Mouse (Mus musculus): ENCODE data around the gene Lrp8. TPM values are rescaled to one million over a fixed set of nuclear protein-coding genes. Genes with fewer than 3 reads are reported as not detected.

Lrp8 gene
- polyA plus RNA-seq, 1 experiment from 2014 or later, result 27.6 TPM

GRCm38 (mm10) chr4:107802450-107803331 lies 630 bp downstream of the Lrp8 start:
- peaks cover 22% of the 10 kb centered on the region for H3K4me1 ChIP-seq (ENCODE audit: control insufficient read depth, insufficient read depth, low read length)
- H3K4me3 ChIP-seq (ENCODE audit: low read depth, low read length), result peak overlapping the region; percentile 81
- H3K9ac ChIP-seq (ENCODE audit: low read length), result peak overlapping the region; percentile 93
- no peaks in the 10 kb centered on the region for H3K27me3 ChIP-seq (ENCODE audit: control insufficient read depth, insufficient read depth, low read length)
- peak overlapping the region; percentile 93 for H3K27ac ChIP-seq (ENCODE audit: low read depth, low read length)
- WGBS, result under 1% methylated on average over 63 of the region's 65 CpGs
- DNase-seq (ENCODE audit: low spot score), result peak; percentile 59
- ATAC-seq (ENCODE audit: insufficient read depth, low FRiP score, low TSS enrichment), result peak; percentile 22
- no peaks in the 10 kb centered on the region for H3K36me3 ChIP-seq (ENCODE audit: control insufficient read depth, insufficient read depth, low read length)
- H3K9me3 ChIP-seq (ENCODE audit: control insufficient read depth, low read length), result no peaks in the 10 kb centered on the region
- peak overlapping the region; percentile 94 for H3K4me2 ChIP-seq (ENCODE audit: low read depth)

DNA sequence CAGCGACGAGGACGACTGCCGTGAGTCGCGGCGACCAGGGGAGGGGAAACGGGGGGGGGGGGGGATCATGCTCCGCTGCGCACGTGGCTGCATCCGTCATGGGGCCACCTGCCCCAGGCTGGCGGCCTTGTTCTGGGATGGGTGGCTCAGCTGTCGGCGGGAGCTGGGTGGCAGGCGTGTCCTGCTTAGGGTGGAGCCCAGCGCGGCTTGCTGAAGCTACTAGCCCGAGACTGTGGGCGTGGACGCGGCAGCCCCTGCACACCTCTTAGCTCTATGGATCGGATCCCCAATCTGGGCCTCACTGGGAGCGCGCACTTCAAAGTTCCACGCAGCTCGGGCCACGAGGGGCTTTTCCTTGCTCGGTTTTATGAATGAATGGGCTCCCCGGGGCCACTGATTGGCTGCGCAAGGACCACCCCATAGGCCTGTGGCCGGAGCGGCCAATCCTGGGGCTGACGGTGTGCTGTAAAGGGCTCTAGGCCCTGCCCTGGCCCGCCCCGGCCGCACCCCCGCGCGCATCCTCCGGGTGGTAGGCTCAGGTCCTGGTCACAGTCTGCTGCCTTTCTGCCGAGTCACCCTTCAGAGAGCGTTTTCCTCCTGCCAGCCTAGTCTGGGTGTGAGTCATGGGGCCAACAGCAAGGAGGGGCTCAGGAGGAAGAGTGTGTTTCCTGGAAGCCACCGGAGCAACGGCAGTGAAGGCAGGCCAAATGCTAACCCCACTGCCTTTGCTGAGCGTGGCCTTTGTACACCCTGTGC lies 1.5 kb downstream of the Lrp8 start:
- Histone ChIP-seq H3K9me3 (ENCODE audit: control insufficient read depth, low read length) (no peaks in the 10 kb centered on the region), H3K9ac (ENCODE audit: low read length) (peak overlapping the region; percentile 93), H3K27ac (ENCODE audit: low read depth, low read length) (peak overlapping the region; percentile 93), H3K4me2 (ENCODE audit: low read depth) (peak overlapping the region; percentile 94), H3K27me3 (ENCODE audit: control insufficient read depth, insufficient read depth, low read length) (no peaks in the 10 kb centered on the region), H3K36me3 (ENCODE audit: control insufficient read depth, insufficient read depth, low read length) (no peaks in the 10 kb centered on the region), H3K4me3 (ENCODE audit: low read depth, low read length) (peak overlapping the region; percentile 81), H3K4me1 (ENCODE audit: control insufficient read depth, insufficient read depth, low read length) (peaks cover 22% of the 10 kb centered on the region)
- WGBS, result under 1% methylated on average over 36 of the region's 46 CpGs
- DNase-seq (ENCODE audit: low spot score) (peak; percentile 90), ATAC-seq (ENCODE audit: insufficient read depth, low FRiP score, low TSS enrichment) (peak; percentile 87)

DNA sequence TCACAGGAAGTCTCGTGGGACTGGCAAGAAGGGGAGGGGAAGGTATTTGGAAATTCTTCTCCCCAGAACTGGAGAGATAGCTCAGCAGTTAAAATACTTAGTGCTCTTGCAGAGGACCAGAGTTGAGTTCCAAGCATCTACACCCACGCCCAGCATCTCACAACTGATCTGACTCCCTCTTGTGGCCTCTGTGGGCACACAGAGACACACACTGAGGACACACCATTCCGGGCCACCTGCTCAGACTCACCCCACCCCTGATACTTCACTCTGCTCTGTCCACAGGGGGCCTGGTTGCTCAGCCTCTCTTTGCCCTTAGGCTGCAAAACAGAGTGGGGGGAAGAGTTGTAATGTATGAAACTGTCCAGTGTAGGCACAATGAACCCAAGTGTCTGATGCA lies 3.4 kb downstream of the Lrp8 start:
- no peaks in the 10 kb centered on the region for H3K27me3 ChIP-seq (ENCODE audit: control insufficient read depth, insufficient read depth, low read length)
- no peak for DNase-seq (ENCODE audit: low spot score)
- no peak for ATAC-seq (ENCODE audit: insufficient read depth, low FRiP score, low TSS enrichment)
- no peaks in the 10 kb centered on the region for H3K9me3 ChIP-seq (ENCODE audit: control insufficient read depth, low read length)
- H3K4me3 ChIP-seq (ENCODE audit: low read depth, low read length), result no peak overlapping the region
- H3K4me2 ChIP-seq (ENCODE audit: low read depth), result no peak overlapping the region; the same call in 1 of the 2 replicates
- no peak overlapping the region for H3K9ac ChIP-seq (ENCODE audit: low read length)
- 75% methylated on average over 3 of the region's 3 CpGs for whole genome bisulfite sequencing
- H3K4me1 ChIP-seq (ENCODE audit: control insufficient read depth, insufficient read depth, low read length), result peaks cover 22% of the 10 kb centered on the region
- H3K36me3 ChIP-seq (ENCODE audit: control insufficient read depth, insufficient read depth, low read length), result peaks cover 2% of the 10 kb centered on the region; the same call in 1 of the 2 replicates
- H3K27ac ChIP-seq (ENCODE audit: low read depth, low read length), result no peak overlapping the region

GRCm38 (mm10) chr4:107807796-107808195 lies 5.7 kb downstream of the Lrp8 start:
- no peak overlapping the region for H3K4me2 ChIP-seq (ENCODE audit: low read depth)
- H3K9ac ChIP-seq (ENCODE audit: low read length), result no peak overlapping the region
- DNase-seq (ENCODE audit: low spot score) (no peak), ATAC-seq (ENCODE audit: insufficient read depth, low FRiP score, low TSS enrichment) (no peak)
- no peaks in the 10 kb centered on the region for H3K9me3 ChIP-seq (ENCODE audit: control insufficient read depth, low read length)
- H3K36me3 ChIP-seq (ENCODE audit: control insufficient read depth, insufficient read depth, low read length), result peaks cover 2% of the 10 kb centered on the region; the same call in 1 of the 2 replicates
- 74% methylated on average over 4 of the region's 4 CpGs for WGBS
- H3K4me3 ChIP-seq (ENCODE audit: low read depth, low read length), result no peak overlapping the region
- peaks cover 22% of the 10 kb centered on the region for H3K4me1 ChIP-seq (ENCODE audit: control insufficient read depth, insufficient read depth, low read length)
- H3K27me3 ChIP-seq (ENCODE audit: control insufficient read depth, insufficient read depth, low read length), result no peaks in the 10 kb centered on the region
- no peak overlapping the region for H3K27ac ChIP-seq (ENCODE audit: low read depth, low read length)

DNA sequence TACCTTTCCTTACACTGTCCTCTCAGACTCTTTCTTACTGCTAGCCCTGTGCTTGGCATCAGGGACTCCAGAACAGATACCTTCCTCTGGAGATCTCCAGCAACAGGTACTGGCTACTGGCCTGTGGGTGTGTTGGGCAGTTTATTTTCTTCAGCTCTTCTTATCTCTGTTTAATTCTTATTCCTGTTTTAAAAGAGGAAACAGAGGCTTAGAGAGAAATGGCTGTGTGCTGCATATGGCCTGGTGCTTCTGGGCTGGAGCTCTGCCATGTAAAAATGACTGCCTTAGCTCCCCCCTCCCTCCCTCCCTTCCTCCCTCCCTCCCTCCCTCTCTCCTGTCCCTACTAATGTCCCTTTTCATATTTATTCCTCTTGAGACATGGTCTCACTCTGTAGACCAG lies 6.6 kb downstream of the Lrp8 start:
- no peak for ATAC-seq (ENCODE audit: insufficient read depth, low FRiP score, low TSS enrichment)
- Histone ChIP-seq H3K9ac (ENCODE audit: low read length) (no peak overlapping the region), H3K4me2 (ENCODE audit: low read depth) (no peak overlapping the region), H3K27ac (ENCODE audit: low read depth, low read length) (no peak overlapping the region), H3K4me1 (ENCODE audit: control insufficient read depth, insufficient read depth, low read length) (peaks cover 22% of the 10 kb centered on the region), H3K9me3 (ENCODE audit: control insufficient read depth, low read length) (no peaks in the 10 kb centered on the region), H3K27me3 (ENCODE audit: control insufficient read depth, insufficient read depth, low read length) (no peaks in the 10 kb centered on the region), H3K36me3 (ENCODE audit: control insufficient read depth, insufficient read depth, low read length) (peaks cover 2% of the 10 kb centered on the region; the same call in 1 of the 2 replicates), H3K4me3 (ENCODE audit: low read depth, low read length) (no peak overlapping the region)
- no peak for DNase-seq (ENCODE audit: low spot score)

GRCm38 (mm10) chr4:107811006-107811405 lies 8.9 kb downstream of the Lrp8 start:
- Histone ChIP-seq H3K4me1 (ENCODE audit: control insufficient read depth, insufficient read depth, low read length) (0 out of 2 replicates have a peak, but pooled peaks cover 4% of the 10 kb centered on the region), H3K36me3 (ENCODE audit: control insufficient read depth, insufficient read depth, low read length) (peaks cover 2% of the 10 kb centered on the region; the same call in 1 of the 2 replicates), H3K9me3 (ENCODE audit: control insufficient read depth, low read length) (no peaks in the 10 kb centered on the region), H3K27me3 (ENCODE audit: control insufficient read depth, insufficient read depth, low read length) (no peaks in the 10 kb centered on the region), H3K9ac (ENCODE audit: low read length) (no peak overlapping the region), H3K4me3 (ENCODE audit: low read depth, low read length) (no peak overlapping the region), H3K4me2 (ENCODE audit: low read depth) (no peak overlapping the region), H3K27ac (ENCODE audit: low read depth, low read length) (no peak overlapping the region)
- ATAC-seq (ENCODE audit: insufficient read depth, low FRiP score, low TSS enrichment), result no peak
- 80% methylated on average over 3 of the region's 3 CpGs for WGBS
- no peak for DNase-seq (ENCODE audit: low spot score)

DNA sequence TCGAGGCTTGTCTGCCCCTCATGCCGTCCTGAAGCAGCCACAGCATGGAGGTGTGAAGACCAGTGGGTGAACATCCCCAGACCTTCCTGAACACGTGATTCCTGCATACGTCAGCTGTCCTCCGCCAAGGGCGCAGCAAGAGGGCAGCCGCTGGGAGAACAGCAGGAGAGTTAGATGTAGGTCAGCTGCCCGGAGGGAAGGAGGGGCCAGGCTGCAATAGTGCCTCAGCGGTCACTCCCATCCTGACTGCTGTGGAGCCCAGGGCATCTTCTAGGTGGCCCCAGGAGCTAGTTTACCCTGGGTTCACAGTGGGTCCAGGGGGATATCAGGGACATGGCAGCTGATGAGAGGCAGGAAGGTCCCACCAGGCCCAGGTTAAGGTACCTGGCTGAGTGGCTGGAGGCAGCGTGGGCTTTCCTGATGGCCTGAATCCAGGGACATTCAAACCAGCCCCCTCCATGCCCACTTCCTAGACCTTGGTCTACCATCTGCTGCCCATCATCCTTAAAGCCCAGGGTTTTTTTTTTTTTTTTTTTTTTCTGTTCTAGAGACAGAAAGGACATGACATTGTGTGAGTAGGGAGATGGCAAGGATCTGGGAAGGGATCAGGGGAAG lies 9.8 kb downstream of the Lrp8 start:
- no peak overlapping the region for H3K9ac ChIP-seq (ENCODE audit: low read length)

DNA sequence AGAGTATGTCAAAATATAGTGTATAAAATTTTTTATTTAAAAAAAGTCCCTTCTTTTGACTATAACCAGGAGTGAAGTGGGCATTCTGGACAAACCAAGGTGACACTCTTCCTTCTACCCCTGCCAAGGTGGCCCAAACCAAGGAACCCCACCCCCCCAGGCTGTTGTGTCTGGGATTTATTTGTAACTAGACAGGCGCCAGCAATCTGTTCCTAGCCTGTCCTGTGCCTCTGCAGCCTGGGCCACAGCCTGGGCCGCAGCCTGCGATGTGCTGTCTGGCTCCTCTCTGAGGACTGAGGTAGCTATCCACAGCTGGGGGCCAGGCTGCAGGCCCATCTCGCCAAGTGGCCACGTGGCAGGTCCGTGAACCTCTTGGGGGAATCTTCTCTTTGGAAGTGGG lies 10.3 kb downstream of the Lrp8 start:
- 86% methylated on average over 6 of the region's 6 CpGs for WGBS
- peaks cover 2% of the 10 kb centered on the region; the same call in 1 of the 2 replicates for H3K36me3 ChIP-seq (ENCODE audit: control insufficient read depth, insufficient read depth, low read length)
- no peak overlapping the region for H3K27ac ChIP-seq (ENCODE audit: low read depth, low read length)
- ATAC-seq (ENCODE audit: insufficient read depth, low FRiP score, low TSS enrichment) (no peak), DNase-seq (ENCODE audit: low spot score) (no peak)
- peaks cover 3% of the 10 kb centered on the region; the same call in 1 of the 2 replicates for H3K4me1 ChIP-seq (ENCODE audit: control insufficient read depth, insufficient read depth, low read length)
- H3K27me3 ChIP-seq (ENCODE audit: control insufficient read depth, insufficient read depth, low read length), result no peaks in the 10 kb centered on the region
- no peak overlapping the region for H3K4me2 ChIP-seq (ENCODE audit: low read depth)
- no peak overlapping the region for H3K4me3 ChIP-seq (ENCODE audit: low read depth, low read length)
- no peak overlapping the region for H3K9ac ChIP-seq (ENCODE audit: low read length)
- H3K9me3 ChIP-seq (ENCODE audit: control insufficient read depth, low read length), result no peaks in the 10 kb centered on the region

More for the DNA sequence above, 9.8 kb downstream of the Lrp8 start:
- H3K9me3 ChIP-seq (ENCODE audit: control insufficient read depth, low read length), result no peaks in the 10 kb centered on the region
- no peak overlapping the region for H3K4me2 ChIP-seq (ENCODE audit: low read depth)
- peaks cover 2% of the 10 kb centered on the region; the same call in 1 of the 2 replicates for H3K36me3 ChIP-seq (ENCODE audit: control insufficient read depth, insufficient read depth, low read length)
- no peak overlapping the region for H3K27ac ChIP-seq (ENCODE audit: low read depth, low read length)
- H3K4me1 ChIP-seq (ENCODE audit: control insufficient read depth, insufficient read depth, low read length), result peaks cover 3% of the 10 kb centered on the region; the same call in 1 of the 2 replicates
- no peak overlapping the region for H3K4me3 ChIP-seq (ENCODE audit: low read depth, low read length)
- no peaks in the 10 kb centered on the region for H3K27me3 ChIP-seq (ENCODE audit: control insufficient read depth, insufficient read depth, low read length)
- ATAC-seq (ENCODE audit: insufficient read depth, low FRiP score, low TSS enrichment), result no peak
- 33% methylated on average over 10 of the region's 10 CpGs for WGBS
- no peak for DNase-seq (ENCODE audit: low spot score)

Data from neural tube, embryonic 11.5 days (tissue).